Mouse (Mus musculus) midbrain, embryonic 11.5 days (tissue): Measurements from ENCODE around the gene Cbx5. TPM values are rescaled to one million over a fixed set of nuclear protein-coding genes. Genes with fewer than 3 reads are reported as not detected.

Source experiments
- ATAC-seq: fragments of 200-750 bp; cut with Nextera tagmentation; 2 replicates; pipeline ENCODE4 v1.8.0; 2017; ENCODE audit warnings: moderate TSS enrichment, moderate library complexity; ENCODE audit not compliant: low FRiP score
- DNase-seq: peaks from one replicate; pipeline ENCODE4 v3.0.0; 2015; ENCODE audit warnings: low spot score; ENCODE audit errors: missing footprints
- H3K27ac ChIP-seq: fragments of 300-500 bp; sonication (generic); 2 replicates; pipeline ENCODE4 v1.5.1; 2014; ENCODE audit warnings: low read depth, low read length
- H3K27me3 ChIP-seq: fragments of 300-500 bp; sonication (generic); 2 replicates; pipeline ENCODE4 v1.6.1; 2014; ENCODE audit warnings: mild to moderate bottlenecking, low read length, moderate library complexity, mixed read lengths; ENCODE audit not compliant: control insufficient read depth, insufficient read depth
- H3K36me3 ChIP-seq: fragments of 300-500 bp; sonication (generic); 2 replicates; pipeline ENCODE4 v1.6.1; 2014; ENCODE audit warnings: mild to moderate bottlenecking, low read length, moderate library complexity, mixed read lengths; ENCODE audit not compliant: control insufficient read depth, insufficient read depth
- H3K4me1 ChIP-seq: fragments of 300-500 bp; sonication (generic); 2 replicates; pipeline ENCODE4 v1.6.1; 2014; ENCODE audit warnings: low read length; ENCODE audit not compliant: control insufficient read depth, insufficient read depth
- H3K4me2 ChIP-seq: fragments of 300-500 bp; sonication (generic); 2 replicates; pipeline ENCODE4 v1.6.1; 2014; ENCODE audit warnings: mild to moderate bottlenecking, moderate library complexity
- H3K4me3 ChIP-seq: fragments of 300-500 bp; sonication (generic); 2 replicates; pipeline ENCODE4 v1.5.1; 2014; ENCODE audit warnings: low read depth, low read length
- H3K9ac ChIP-seq: fragments of 300-500 bp; sonication (generic); 2 replicates; pipeline ENCODE4 v1.6.1; 2014; ENCODE audit warnings: low read length
- H3K9me3 ChIP-seq: fragments of 300-500 bp; sonication (generic); 2 replicates; pipeline ENCODE4 v1.6.1; 2016; ENCODE audit warnings: low read length; ENCODE audit not compliant: control insufficient read depth
- WGBS: fragments of 180-500 bp; shearing (Covaris S2); extraction: QIAGEN DNeasy Blood & Tissue Kit; methylation state at CpG from one replicate; pipeline ENCODE4 v1.1.7; 2014; 5-methylcytosine and 5-hydroxymethylcytosine counted together
- polyA plus RNA-seq: library from polyadenylated mRNA; unstranded; fragments of >200 nt; fragmentation: Nextera tagmentation; extraction: Ambion mirVana; gene quantifications from 2 replicates; pipeline ENCODE4 v1.2.1, GENCODE M21; 2014

Gene Cbx5
- polyA plus RNA-seq, 1 experiment from 2014 or later = 206 TPM

DNA sequence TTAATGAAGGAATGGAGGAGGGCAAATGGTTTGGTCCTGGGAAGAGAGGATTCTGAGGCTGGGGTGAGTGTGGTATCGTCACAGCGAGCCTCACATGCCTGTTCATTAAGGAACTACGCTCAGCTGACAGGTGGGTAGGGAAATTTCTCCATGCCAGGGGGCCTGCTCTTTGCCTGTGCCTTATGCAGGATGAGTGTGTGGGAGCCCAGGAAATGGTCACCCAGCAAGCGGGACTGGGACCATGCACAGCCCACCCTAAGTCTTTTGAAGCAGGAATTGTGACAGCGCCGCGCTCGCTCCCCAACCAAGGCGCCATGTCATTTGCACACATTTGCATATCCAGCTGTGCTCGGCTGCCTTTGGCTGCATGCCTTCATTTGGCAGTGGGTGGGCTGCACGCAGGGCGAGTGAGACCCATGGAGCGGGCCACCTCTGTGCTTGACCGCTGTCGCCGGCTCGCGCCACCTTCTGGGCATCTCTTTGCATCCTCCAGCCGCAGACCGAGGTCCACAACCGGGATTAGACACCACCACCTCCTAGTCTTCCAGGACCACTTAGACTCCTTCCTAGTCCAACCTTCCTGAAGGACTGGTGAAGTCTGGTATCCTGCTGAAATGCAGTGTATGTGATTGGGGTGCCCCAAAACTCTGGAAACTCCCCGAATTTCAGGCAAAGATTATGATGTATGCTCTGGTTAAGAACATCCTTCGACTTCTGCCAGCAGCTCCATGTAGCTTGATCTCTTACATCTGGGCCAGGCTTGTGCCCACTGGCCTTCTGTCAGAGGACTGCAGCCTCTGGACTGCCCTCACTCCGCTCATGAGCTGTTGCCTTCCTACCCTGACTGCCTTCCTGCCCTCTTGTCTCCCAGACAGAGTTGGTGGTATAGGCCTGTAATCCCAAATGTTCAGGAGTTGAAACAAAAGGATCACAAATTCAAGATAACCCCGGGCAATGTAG, 55.7 kb downstream of the Cbx5 start:
- ATAC-seq = peak; percentile 29; the same call in 1 of the 2 replicates
- DNase-seq = peak; percentile 90
- Histone ChIP-seq H3K4me1 (peaks cover 7% of the 10 kb centered on the region; the same call in 1 of the 2 replicates), H3K9me3 (no peaks in the 10 kb centered on the region), H3K36me3 (no peaks in the 10 kb centered on the region), H3K4me3 (no peak overlapping the region), H3K4me2 (peak overlapping the region; percentile 34), H3K9ac (0 out of 2 replicates have a peak overlapping the region, but pooled peaks have one; percentile 6), H3K27me3 (peaks cover 42% of the 10 kb centered on the region), H3K27ac (no peak overlapping the region)
- 12% methylated on average over 25 of the region's 25 CpGs for WGBS

DNA sequence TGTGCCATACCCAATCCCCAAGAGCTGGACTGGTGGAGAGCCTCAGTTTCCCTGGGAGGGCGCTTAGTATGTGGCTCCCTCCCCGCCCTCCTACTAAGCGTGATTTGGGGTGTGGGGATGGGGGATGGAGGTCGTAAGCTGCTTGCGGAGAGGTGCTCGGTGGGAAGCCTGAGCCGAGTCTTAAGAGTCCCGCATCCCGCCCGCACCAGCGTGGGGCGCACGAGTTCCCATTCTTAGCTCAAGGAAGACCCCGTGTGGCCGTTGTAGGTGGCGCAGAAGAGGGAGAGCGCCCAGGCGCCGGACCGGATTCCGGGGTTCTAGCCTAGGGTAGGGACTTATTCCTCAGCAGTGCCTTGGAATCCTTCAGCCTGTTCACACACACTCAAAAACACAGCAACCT, 56.5 kb downstream of the Cbx5 start:
- ATAC-seq (peak; percentile 54), DNase-seq (peak; percentile 94)
- H3K4me2 ChIP-seq = peak overlapping the region; percentile 11; the same call in 1 of the 2 replicates
- WGBS = under 1% methylated on average over 21 of the region's 21 CpGs
- H3K4me1 ChIP-seq = peaks cover 7% of the 10 kb centered on the region; the same call in 1 of the 2 replicates
- no peak overlapping the region for H3K9ac ChIP-seq
- H3K36me3 ChIP-seq = no peaks in the 10 kb centered on the region
- H3K27me3 ChIP-seq = peaks cover 50% of the 10 kb centered on the region
- H3K27ac ChIP-seq = no peak overlapping the region
- no peaks in the 10 kb centered on the region for H3K9me3 ChIP-seq
- no peak overlapping the region for H3K4me3 ChIP-seq

DNA sequence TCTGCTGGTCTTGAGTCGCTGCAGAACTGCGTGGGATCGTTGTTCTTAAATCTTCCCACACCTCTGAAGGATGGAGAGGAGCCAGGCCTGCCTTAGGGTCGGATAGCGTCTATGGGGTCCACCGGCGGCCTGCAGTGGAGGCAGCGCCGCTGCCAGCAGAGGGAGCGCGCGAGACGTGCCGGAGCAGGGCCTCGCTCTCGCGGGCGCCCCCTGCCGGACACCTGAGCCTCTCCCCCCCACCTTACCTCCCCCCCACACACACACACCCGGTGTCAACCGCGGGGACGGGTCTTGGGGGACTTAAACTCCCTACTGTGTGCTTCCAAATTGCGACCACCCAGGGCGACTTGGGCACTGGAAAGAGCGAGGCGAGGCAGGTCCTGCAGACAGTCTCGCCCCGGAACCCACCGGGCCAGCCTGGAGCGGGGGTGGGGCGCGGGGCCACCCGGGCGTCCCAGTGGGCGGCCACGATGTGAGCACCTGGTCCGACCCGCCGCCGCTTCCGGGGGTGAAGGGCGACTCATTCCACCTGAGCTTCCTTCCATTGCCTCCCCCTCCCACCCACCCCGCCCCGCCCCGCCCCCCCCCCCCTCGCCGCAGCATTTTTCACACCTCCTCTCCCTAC, 57.3 kb downstream of the Cbx5 start:
- H3K4me3 ChIP-seq = no peak overlapping the region
- peaks cover 59% of the 10 kb centered on the region for H3K27me3 ChIP-seq
- H3K4me2 ChIP-seq = peak overlapping the region; percentile 11; the same call in 1 of the 2 replicates
- H3K9me3 ChIP-seq = no peaks in the 10 kb centered on the region
- H3K9ac ChIP-seq = no peak overlapping the region
- DNase-seq (peak; percentile 99), ATAC-seq (peak; percentile 49)
- no peaks in the 10 kb centered on the region for H3K36me3 ChIP-seq
- 2% methylated on average over 41 of the region's 48 CpGs for WGBS
- H3K27ac ChIP-seq = no peak overlapping the region
- peaks cover 7% of the 10 kb centered on the region for H3K4me1 ChIP-seq

DNA sequence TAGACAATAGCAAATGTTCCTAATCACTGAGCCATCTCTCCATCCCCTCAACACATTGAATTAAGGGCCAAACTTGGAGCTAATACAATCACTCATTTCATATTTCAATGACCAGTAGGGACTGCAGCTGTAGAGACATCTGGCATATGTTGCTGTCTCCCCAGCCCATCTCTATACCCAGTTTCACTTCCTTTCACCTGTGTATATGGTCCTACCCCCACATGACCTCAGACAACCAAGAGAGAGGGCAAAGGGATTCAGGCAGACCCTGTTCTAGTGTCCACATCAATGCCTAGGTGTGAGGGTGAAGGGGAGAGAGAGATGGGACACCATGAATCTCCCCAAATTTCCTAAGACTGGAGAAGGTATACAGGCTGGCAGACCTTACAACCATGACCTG, 59.2 kb downstream of the Cbx5 start:
- no peak overlapping the region for H3K4me2 ChIP-seq
- H3K36me3 ChIP-seq = no peaks in the 10 kb centered on the region
- no peak for ATAC-seq
- no peaks in the 10 kb centered on the region for H3K9me3 ChIP-seq
- no peak overlapping the region for H3K4me3 ChIP-seq
- H3K4me1 ChIP-seq = peaks cover 7% of the 10 kb centered on the region
- no peak overlapping the region for H3K27ac ChIP-seq
- DNase-seq = no peak
- H3K27me3 ChIP-seq = peaks cover 77% of the 10 kb centered on the region
- no peak overlapping the region for H3K9ac ChIP-seq

DNA sequence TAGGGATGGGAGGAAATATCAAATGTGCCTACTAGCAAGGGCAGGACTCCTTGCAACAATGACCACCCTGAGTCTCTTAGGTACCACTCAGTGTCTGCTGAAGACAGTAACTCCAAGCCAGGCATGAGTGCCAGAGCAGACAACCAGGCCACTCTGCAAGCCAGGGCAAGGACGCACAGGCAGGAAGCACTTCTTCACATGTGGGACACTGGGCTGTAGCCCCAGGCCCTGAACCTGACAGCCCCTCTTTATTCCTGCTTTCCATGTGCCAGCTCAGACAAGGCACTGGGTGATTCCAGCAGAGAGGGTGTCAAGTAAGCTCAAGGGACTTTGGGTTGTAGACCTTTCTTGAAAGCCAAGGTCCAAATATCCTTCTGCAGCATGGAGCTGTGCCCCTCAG, 60.8 kb downstream of the Cbx5 start:
- 65% methylated on average over 1 of the region's 1 CpGs for WGBS
- Histone ChIP-seq H3K9ac (no peak overlapping the region), H3K27ac (no peak overlapping the region), H3K9me3 (no peaks in the 10 kb centered on the region), H3K4me2 (no peak overlapping the region), H3K36me3 (no peaks in the 10 kb centered on the region), H3K4me1 (peaks cover 4% of the 10 kb centered on the region), H3K4me3 (no peak overlapping the region), H3K27me3 (peaks cover 90% of the 10 kb centered on the region)
- DNase-seq = no peak
- ATAC-seq = no peak

DNA sequence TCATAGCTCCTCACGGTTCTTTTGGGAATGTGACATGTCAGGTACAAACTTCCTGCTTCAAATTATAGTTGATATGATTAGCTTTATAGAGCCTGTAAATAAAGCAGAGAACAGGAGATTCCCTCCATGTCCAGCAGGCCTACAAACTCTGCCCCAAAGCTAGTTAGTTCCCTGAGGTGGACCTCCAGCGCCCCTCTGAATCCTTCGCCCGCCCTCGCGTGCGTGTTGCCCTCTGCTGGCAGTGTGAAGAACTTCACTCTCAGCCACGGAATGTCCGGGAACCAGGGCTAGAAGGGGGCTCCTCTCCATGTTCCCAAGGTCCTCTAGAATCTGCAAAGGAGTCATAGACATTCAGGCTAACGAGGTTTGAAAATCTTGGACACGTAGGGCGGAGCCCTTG, 61.5 kb downstream of the Cbx5 start:
- no peak overlapping the region for H3K9ac ChIP-seq
- H3K36me3 ChIP-seq = no peaks in the 10 kb centered on the region
- H3K4me3 ChIP-seq = no peak overlapping the region
- H3K27ac ChIP-seq = no peak overlapping the region
- no peak overlapping the region for H3K4me2 ChIP-seq
- peak; percentile 93 for DNase-seq
- no peaks in the 10 kb centered on the region for H3K9me3 ChIP-seq
- no peak for ATAC-seq
- H3K4me1 ChIP-seq = peaks cover 2% of the 10 kb centered on the region
- 8% methylated on average over 12 of the region's 12 CpGs for WGBS
- H3K27me3 ChIP-seq = peaks cover 91% of the 10 kb centered on the region

DNA sequence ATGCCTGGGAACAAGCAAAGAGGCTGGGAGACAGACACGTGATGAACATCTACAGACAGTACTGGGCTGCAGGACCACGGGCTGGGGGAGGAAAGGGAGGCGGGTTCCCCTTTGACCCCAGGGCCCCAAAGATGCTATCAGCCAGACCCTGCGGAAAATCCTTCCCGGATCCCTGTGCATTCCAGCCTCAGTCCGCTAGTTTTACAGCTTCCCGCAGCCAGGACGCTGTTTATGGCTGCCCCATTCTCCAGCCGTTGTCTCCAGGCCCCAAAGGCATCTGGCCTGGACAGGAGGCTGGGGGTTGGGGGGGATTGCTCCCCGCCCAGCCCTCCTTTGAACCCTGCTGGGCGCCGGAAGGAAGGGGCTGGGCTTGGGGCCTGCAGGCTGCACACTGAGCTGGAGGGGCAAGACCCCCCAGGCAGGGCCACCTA, 62.0 kb downstream of the Cbx5 start:
- Histone ChIP-seq H3K27me3 (peaks cover 91% of the 10 kb centered on the region), H3K36me3 (no peaks in the 10 kb centered on the region), H3K9me3 (no peaks in the 10 kb centered on the region), H3K4me1 (no peaks in the 10 kb centered on the region; the same call in 1 of the 2 replicates), H3K9ac (no peak overlapping the region), H3K27ac (no peak overlapping the region), H3K4me3 (no peak overlapping the region), H3K4me2 (no peak overlapping the region)
- ATAC-seq (no peak; the same call in 1 of the 2 replicates), DNase-seq (no peak)
- 2% methylated on average over 12 of the region's 12 CpGs for WGBS

DNA sequence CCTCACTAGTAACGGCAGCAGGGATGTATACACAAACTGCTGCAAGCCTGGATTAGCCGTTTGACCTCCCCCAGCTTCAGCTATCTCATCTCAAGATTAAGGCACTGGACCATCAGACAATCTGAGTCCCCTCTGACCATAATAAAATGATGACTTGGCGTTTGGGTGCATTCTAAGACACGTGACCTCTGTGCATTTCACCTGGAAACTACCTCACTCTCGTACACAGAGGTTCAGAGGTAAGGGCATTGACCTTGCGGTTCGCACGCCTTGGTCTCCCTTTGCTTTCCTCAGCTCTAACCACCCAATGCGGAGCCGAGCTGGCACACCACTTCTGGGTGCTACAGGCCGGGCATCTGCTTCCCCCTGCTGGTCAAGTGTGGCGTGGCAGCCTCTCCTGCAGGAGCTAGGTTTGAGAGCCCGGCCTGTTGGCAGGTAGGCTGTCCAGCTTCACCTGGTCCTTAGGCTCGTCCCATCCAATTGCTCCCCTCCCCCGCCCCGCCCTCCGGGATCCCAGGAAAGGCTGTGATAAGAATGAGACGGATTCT, 62.7 kb downstream of the Cbx5 start:
- peak; percentile 65 for ATAC-seq
- H3K9ac ChIP-seq = no peak overlapping the region

More for the DNA sequence above, 62.7 kb downstream of the Cbx5 start:
- peak; percentile 99 for DNase-seq
- Histone ChIP-seq H3K36me3 (no peaks in the 10 kb centered on the region), H3K4me2 (no peak overlapping the region), H3K9me3 (no peaks in the 10 kb centered on the region), H3K27me3 (peaks cover 98% of the 10 kb centered on the region), H3K4me1 (peaks cover 2% of the 10 kb centered on the region; the same call in 1 of the 2 replicates), H3K4me3 (no peak overlapping the region), H3K27ac (no peak overlapping the region)
- WGBS = 3% methylated on average over 18 of the region's 18 CpGs
